Mouse (Mus musculus) bone marrow macrophage, adult 2 months (primary cell): Measurements from ENCODE around the gene Lsm12. TPM values are rescaled to one million over a fixed set of nuclear protein-coding genes. Genes with fewer than 3 reads are reported as not detected.

ENCODE experiments used
- H3K27ac ChIP-seq: 2 replicates; pipeline ENCODE4 v1.5.1; 2012; ENCODE audit warnings: low read depth, low read length; ENCODE audit not compliant: insufficient read depth
- H3K4me1 ChIP-seq: 2 replicates; pipeline ENCODE4 v1.6.1; 2012; ENCODE audit warnings: low read length; ENCODE audit not compliant: control insufficient read depth, insufficient read depth
- H3K4me3 ChIP-seq: 2 replicates; pipeline ENCODE4 v1.5.1; 2012; ENCODE audit warnings: mild to moderate bottlenecking, low read length, moderate library complexity; ENCODE audit not compliant: insufficient read depth
- CTCF ChIP-seq: IDR thresholded peaks from 2 replicates; pipeline ENCODE4 v1.5.1; 2012; ENCODE audit warnings: low read depth, mild to moderate bottlenecking, low read length, moderate library complexity
- POLR2A ChIP-seq: IDR thresholded peaks from 2 replicates; pipeline ENCODE4 v1.6.1; 2012; ENCODE audit warnings: mild to moderate bottlenecking, low read depth, low read length, borderline replicate concordance
- polyA plus RNA-seq: library from polyadenylated mRNA; stranded (reverse); fragments of >200 nt; gene quantifications from 2 replicates; pipeline ENCODE4 v1.2.4, GENCODE M21; 2012; ENCODE audit not compliant: missing spikeins, insufficient read depth, insufficient read length

Gene Lsm12
- polyA plus RNA-seq, 1 experiment, result 43.3 TPM

- no peak overlapping the region for H3K4me3 ChIP-seq
- H3K4me1 ChIP-seq, result peaks cover 27% of the 10 kb centered on the region
- TF ChIP-seq POLR2A, result no peak
- no peak overlapping the region for H3K27ac ChIP-seq
Measured at GRCm38 (mm10) chr11:102206481-102206880, 21.4 kb upstream of the Lsm12 start.

DNA sequence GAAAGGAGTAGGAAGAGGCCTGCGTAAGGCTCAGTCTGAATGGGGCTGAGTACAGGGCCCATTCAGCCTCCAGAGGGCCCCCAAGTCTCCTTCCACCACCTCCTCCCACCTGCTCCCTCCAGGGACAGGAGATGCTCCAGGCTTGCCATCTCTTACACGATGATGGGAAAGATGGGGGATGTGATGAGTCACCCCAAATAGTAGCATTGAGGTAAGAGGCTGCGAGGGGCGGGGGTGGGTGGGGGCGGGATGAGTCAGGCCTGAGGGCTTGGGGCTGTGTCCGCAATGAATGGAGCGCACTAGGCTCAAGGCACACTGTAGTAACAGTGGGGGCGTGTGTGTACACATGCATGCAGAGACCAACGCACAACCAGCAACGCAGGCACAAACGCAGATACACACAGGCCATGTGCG, 16.3 kb upstream of the Lsm12 start:
- Histone ChIP-seq H3K27ac (no peak overlapping the region), H3K4me1 (no peaks in the 10 kb centered on the region), H3K4me3 (no peak overlapping the region)
- no peak for TF ChIP-seq CTCF
- no peak for TF ChIP-seq POLR2A

- Histone ChIP-seq H3K27ac (no peak overlapping the region), H3K4me3 (no peak overlapping the region), H3K4me1 (no peaks in the 10 kb centered on the region)
- TF ChIP-seq POLR2A, result no peak
- TF ChIP-seq CTCF, result no peak
Measured at GRCm38 (mm10) chr11:102199856-102200255, 14.8 kb upstream of the Lsm12 start.

DNA sequence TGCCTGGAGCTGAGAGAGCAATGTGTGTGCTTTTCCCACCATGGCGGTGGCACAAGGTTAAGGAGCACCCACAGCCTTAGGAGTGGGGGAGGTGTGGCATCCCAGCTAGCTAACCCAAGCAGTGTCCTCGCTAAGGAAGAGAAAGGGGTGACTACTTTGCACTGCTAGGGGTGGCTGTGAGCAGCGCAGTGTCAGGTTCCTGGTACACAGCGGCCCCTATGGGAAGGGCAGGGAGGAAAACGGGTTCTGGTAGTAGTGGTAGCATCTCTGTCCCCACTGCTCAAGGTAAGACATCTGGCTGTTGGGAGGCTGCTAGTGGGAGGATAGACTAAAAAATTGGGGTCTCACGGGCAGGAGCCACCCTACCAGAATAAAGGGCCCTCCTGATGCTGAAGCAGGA, 13.1 kb upstream of the Lsm12 start:
- TF ChIP-seq POLR2A (no peak), CTCF (no peak)
- Histone ChIP-seq H3K4me1 (no peaks in the 10 kb centered on the region), H3K27ac (no peak overlapping the region), H3K4me3 (no peak overlapping the region)

GRCm38 (mm10) chr11:102196018-102196797, 11.1 kb upstream of the Lsm12 start:
- H3K4me1 ChIP-seq, result peaks cover 5% of the 10 kb centered on the region; the same call in 1 of the 2 replicates
- TF ChIP-seq POLR2A (no peak), CTCF (no peak)
- H3K4me3 ChIP-seq, result no peak overlapping the region
- no peak overlapping the region for H3K27ac ChIP-seq

DNA sequence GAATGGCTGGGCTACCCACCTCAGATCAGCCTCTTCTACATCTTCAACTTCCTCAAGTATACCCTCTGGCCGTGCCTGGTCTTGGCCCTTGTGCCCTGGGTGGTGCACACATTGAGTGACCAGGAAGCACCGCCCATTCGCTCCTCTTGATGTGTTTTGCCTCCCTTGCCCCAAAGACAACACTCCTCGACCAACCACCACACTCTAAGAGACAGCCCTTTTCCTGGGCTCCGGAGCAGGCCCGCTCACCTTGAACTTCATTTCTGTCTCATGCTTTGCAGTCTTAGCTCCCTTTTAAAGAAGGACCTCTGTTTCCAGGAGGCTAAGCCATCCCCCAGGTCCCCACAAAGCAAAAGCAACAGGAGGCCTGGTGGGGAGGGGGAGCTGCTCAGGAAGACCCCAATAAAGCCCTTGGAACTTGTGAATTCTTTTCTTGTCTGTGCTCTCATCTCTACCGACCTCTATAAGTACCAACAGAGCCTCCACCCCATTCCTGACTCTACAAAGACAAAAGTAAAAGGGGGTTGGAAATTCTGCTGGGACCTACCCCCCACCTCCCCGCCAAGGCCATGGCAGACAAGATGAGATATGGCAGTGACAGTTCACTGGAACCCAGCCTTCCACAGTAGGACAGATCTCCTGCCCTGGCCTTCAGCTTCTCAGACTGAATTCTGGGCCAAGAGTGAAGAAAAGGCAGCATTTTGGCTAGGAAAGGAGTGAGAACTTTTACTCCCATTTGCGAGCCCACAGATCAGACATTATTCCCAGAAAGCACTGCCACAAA, 8.8 kb upstream of the Lsm12 start:
- Histone ChIP-seq H3K27ac (no peak overlapping the region), H3K4me1 (peaks cover 16% of the 10 kb centered on the region), H3K4me3 (no peak overlapping the region)
- TF ChIP-seq CTCF (no peak), POLR2A (no peak)

- Histone ChIP-seq H3K4me1 (peaks cover 26% of the 10 kb centered on the region), H3K27ac (peak overlapping the region; percentile 76), H3K4me3 (peak overlapping the region; percentile 90)
- no peak for TF ChIP-seq POLR2A
- TF ChIP-seq CTCF, result no peak
Measured at GRCm38 (mm10) chr11:102190848-102191247, 5.8 kb upstream of the Lsm12 start.

DNA sequence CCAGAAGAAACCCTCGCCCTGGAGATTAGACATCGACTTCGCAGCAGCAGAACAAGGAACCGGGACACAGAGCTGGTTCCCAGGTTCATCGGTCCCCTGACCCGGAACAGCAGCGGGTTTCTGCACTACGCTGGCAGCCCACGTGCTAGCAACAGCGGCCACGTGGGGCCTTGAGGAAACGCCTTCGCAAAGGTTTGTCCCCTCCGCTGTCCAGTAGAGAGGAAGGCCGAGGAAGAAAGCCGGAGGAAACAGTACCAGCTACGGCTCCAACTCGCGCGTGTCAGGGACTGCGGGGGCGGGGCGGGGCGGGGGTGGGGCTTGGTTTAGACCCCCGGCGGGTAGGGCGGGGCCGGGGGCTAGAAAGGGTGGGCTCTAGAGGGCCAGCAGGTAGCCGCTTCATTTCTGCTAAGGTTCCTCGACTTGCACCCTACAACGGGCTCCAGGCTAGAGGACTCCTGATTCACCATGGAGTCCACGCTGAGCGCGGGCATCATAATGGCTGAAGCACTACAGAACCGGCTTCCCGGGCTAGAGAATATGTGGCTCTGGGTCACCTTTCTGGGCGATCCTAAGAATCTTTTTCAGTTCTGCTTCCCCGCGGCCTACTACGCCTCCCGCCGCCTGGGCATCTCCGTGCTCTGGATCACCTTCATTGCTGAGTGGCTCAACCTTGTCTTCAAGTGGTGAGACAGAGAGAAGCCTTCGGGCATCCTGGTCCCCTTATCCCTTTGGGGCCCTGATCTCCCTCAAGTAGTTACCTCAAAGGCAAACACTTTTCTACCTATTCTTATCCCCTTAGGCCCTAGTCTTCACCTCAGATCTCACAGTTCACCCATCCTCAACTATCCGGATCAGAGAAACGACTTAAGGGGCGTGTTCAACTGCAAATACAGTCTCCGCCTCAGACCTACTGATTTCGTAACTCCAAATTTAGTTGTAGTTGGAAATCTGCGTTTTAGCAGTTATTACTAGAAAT, 4.7 kb upstream of the Lsm12 start, which contains the start of gene G6pc3:
G6pc3 (plus strand) TSS at position 160 of the 976 bp plus-strand sequence.
- TF ChIP-seq POLR2A, result peak; percentile 65; the same call in 1 of the 2 replicates
- TF ChIP-seq CTCF, result no peak
- Histone ChIP-seq H3K4me1 (peaks cover 26% of the 10 kb centered on the region), H3K4me3 (peak within 1 kb of the TSS; percentile 90), H3K27ac (peak within 1 kb of the TSS; percentile 78)

DNA sequence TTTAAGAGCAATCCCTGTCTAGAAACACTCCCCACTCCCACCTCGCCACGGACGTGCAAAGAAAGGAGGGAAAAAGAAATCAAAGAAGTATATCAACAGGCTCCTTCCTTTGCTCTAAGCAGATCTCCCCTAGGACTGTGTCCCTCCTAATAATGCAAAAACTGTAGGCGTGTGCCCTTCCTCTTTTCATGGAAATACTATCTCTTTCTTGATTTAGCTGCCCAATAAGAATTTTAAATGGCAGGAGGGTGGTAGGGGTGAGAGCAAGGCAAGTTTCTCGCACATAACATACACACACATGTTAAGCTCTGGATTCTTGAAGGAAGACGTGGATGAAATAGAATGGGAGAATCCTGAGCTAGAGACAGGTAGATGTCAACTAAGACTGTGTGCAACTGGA, 3.9 kb upstream of the Lsm12 start:
- Histone ChIP-seq H3K27ac (peak overlapping the region; percentile 61), H3K4me1 (peaks cover 26% of the 10 kb centered on the region), H3K4me3 (peak overlapping the region; percentile 47)
- TF ChIP-seq POLR2A, result no peak
- TF ChIP-seq CTCF, result no peak
